Comparison of ENCODE assay signal across 7 mouse cellular contexts in genomic region chr2:162948221-162948620, GRCm38 (mm10). TPM values are rescaled to one million over a fixed set of nuclear protein-coding genes. Genes with fewer than 3 reads are reported as not detected.
A peak's percentile ranks its signal among the peaks of the same experiment; 100 is the strongest.
DNase-seq lines count a peak whose midpoint lies in the region; ATAC-seq and TF ChIP-seq lines count a peak whose summit lies in the region.

No protein-coding gene starts in this region.

- no peak for ATAC-seq in limb, embryonic 11.5 days (ENCODE audit: insufficient number of reproducible peaks, low FRiP score, low TSS enrichment, low read depth)
- no peak for ATAC-seq in neural tube, embryonic 15.5 days (ENCODE audit: low FRiP score)

- H3K4me2 ChIP-seq in limb, embryonic 11.5 days (ENCODE audit: low read depth, severe bottlenecking): peak overlapping the region; percentile 35; the same call in 1 of the 2 replicates
- peak overlapping the region; percentile 47 for H3K4me2 ChIP-seq in neural tube, embryonic 15.5 days

- H3K9ac ChIP-seq in limb, embryonic 11.5 days (ENCODE audit: low read length): no peak overlapping the region
- H3K9ac ChIP-seq in neural tube, embryonic 15.5 days (replicated peaks): no peak overlapping the region

- peak overlapping the region; percentile 6; the same call in 1 of the 2 replicates for H3K4me3 ChIP-seq in layer of hippocampus, adult 2 months
- peak overlapping the region; percentile 41 for H3K4me3 ChIP-seq in forebrain, embryonic 10.5 days
- no peak overlapping the region for H3K4me3 ChIP-seq in limb, embryonic 11.5 days (ENCODE audit: low read depth, low read length)
- H3K4me3 ChIP-seq in neural tube, embryonic 15.5 days (replicated peaks): peak overlapping the region; percentile 18

- no peak for TF ChIP-seq CTCF in layer of hippocampus, adult 2 months (conservative IDR thresholded peaks at IDR 0.05)

- peaks cover 19% of the 10 kb centered on the region for H3K4me1 ChIP-seq in forebrain, embryonic 10.5 days
- no peaks in the 10 kb centered on the region for H3K4me1 ChIP-seq in limb, embryonic 11.5 days (ENCODE audit: control insufficient read depth, insufficient read depth, low read length)
- H3K4me1 ChIP-seq in neural tube, embryonic 15.5 days: peaks cover 7% of the 10 kb centered on the region; the same call in 1 of the 2 replicates

- 55% methylated on average over 14 of the region's 14 CpGs for WGBS in forebrain, embryonic 10.5 days
- 62% methylated on average over 14 of the region's 14 CpGs for WGBS in limb, embryonic 11.5 days
- WGBS in neural tube, embryonic 15.5 days: 55% methylated on average over 14 of the region's 14 CpGs

- H3K27ac ChIP-seq in layer of hippocampus, adult 2 months: no peak overlapping the region
- H3K27ac ChIP-seq in forebrain, embryonic 10.5 days: no peak overlapping the region
- H3K27ac ChIP-seq in limb, embryonic 11.5 days (replicated peaks; ENCODE audit: low read depth, low read length): no peak overlapping the region
- no peak overlapping the region for H3K27ac ChIP-seq in neural tube, embryonic 15.5 days (replicated peaks)

- no peaks in the 10 kb centered on the region for H3K9me3 ChIP-seq in forebrain, embryonic 10.5 days
- no peaks in the 10 kb centered on the region for H3K9me3 ChIP-seq in limb, embryonic 11.5 days (ENCODE audit: control insufficient read depth, low read length)
- no peaks in the 10 kb centered on the region for H3K9me3 ChIP-seq in neural tube, embryonic 15.5 days (replicated peaks)

- no peaks in the 10 kb centered on the region for H3K36me3 ChIP-seq in forebrain, embryonic 10.5 days (replicated peaks)
- no peaks in the 10 kb centered on the region for H3K36me3 ChIP-seq in limb, embryonic 11.5 days (ENCODE audit: control insufficient read depth, insufficient read depth, low read length)
- no peaks in the 10 kb centered on the region for H3K36me3 ChIP-seq in neural tube, embryonic 15.5 days

- DNase-seq in layer of hippocampus, adult 2 months (ENCODE audit: low spot score in 2 of 2): no peak
- no peak for DNase-seq in layer of hippocampus, postnatal 10 days (ENCODE audit: low spot score in 2 of 2)
- no peak for DNase-seq in forebrain, embryonic 10.5 days (ENCODE audit: extremely low spot score, low spot score)
- DNase-seq in limb, embryonic 11.5 days (ENCODE audit: low spot score): no peak
- DNase-seq in cerebellum, postnatal 10 days: no peak
- no peak for DNase-seq in layer of hippocampus, adult 11-12 months (ENCODE audit: low spot score)

- peaks cover 21% of the 10 kb centered on the region for H3K27me3 ChIP-seq in forebrain, embryonic 10.5 days (ENCODE audit: poor library complexity, severe bottlenecking)
- 0 out of 2 replicates have a peak, but pooled peaks cover 2% of the 10 kb centered on the region for H3K27me3 ChIP-seq in limb, embryonic 11.5 days (ENCODE audit: control insufficient read depth, insufficient read depth, low read length)
- peaks cover 4% of the 10 kb centered on the region; the same call in 1 of the 2 replicates for H3K27me3 ChIP-seq in neural tube, embryonic 15.5 days (replicated peaks)

RNA-seq across cellular contexts. Expression of gene L3mbtl1, which starts 4.9 kb away (rescaled TPM):
- total RNA-seq in layer of hippocampus, adult 2 months (2021): 10 to 100 TPM; 10.1 to 14.0 TPM
- total RNA-seq in layer of hippocampus, postnatal 10 days (2021): 10 to 100 TPM; 25.9 to 30.1 TPM
- polyA plus RNA-seq in forebrain, embryonic 10.5 days (2016; fragmentation: Nextera tagmentation; extraction: Ambion mirVana): 0.11 and 0.33 TPM in 2 replicates
- polyA plus RNA-seq in limb, embryonic 11.5 days (2014; fragmentation: Nextera tagmentation; extraction: Ambion mirVana): 0.04 and 0.17 TPM in 2 replicates
- polyA plus RNA-seq in neural tube, embryonic 15.5 days (2015; fragmentation: Nextera tagmentation; extraction: Ambion mirVana): 3.6 and 6.0 TPM in 2 replicates

RNA-seq across cellular contexts. Expression of gene Srsf6, which starts 16.9 kb away (rescaled TPM):
- total RNA-seq in layer of hippocampus, adult 2 months (2021): 100 to 1,000 TPM; 106 to 113 TPM
- total RNA-seq in layer of hippocampus, postnatal 10 days (2021): 100 to 1,000 TPM; 127 to 146 TPM
- polyA plus RNA-seq in forebrain, embryonic 10.5 days (2016; fragmentation: Nextera tagmentation; extraction: Ambion mirVana): 291 and 302 TPM in 2 replicates
- 322 and 333 TPM in 2 replicates for polyA plus RNA-seq in limb, embryonic 11.5 days (2014; fragmentation: Nextera tagmentation; extraction: Ambion mirVana)
- polyA plus RNA-seq in neural tube, embryonic 15.5 days (2015; fragmentation: Nextera tagmentation; extraction: Ambion mirVana): 125 and 133 TPM in 2 replicates

RNA-seq across cellular contexts. Expression of gene Sgk2, which starts 38.9 kb away (rescaled TPM):
- under 1 TPM; 0.54 to 0.97 TPM for total RNA-seq in layer of hippocampus, adult 2 months (2021)
- total RNA-seq in layer of hippocampus, postnatal 10 days (2021): under 1 TPM; 0.27 to 0.34 TPM
- not detected in 2 replicates for polyA plus RNA-seq in forebrain, embryonic 10.5 days (2016; fragmentation: Nextera tagmentation; extraction: Ambion mirVana)
- not detected in 2 replicates for polyA plus RNA-seq in limb, embryonic 11.5 days (2014; fragmentation: Nextera tagmentation; extraction: Ambion mirVana)
- polyA plus RNA-seq in neural tube, embryonic 15.5 days (2015; fragmentation: Nextera tagmentation; extraction: Ambion mirVana): 0.13 and 0.15 TPM in 2 replicates
